Mouse (Mus musculus): Measurements from ENCODE around the gene Slc35d2.

DNA sequence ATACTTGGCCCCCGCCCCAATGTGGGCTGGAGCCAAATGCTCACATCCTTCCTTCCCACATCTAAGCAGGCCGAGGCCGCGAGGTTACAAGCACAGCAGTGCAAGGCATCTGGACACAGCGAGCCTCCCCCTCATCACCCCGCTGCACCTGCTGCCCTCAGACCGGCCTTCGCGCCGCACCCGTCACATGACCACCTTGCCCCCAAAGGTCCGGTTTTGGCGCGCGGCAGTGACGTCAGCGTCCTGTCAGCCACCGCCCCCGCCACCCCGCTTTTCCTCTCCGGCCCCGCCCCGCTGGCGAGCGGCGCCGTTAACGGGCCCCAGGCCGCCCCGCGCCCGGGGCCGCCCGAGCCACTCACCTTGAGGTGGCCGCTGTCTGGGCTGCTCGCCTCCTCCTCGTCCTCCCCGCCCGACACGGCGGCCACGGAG, 23.1 kb upstream of the Slc35d2 start:
- no peak for TF ChIP-seq CTCF (conservative IDR thresholded peaks at IDR 0.05; ENCODE audit: insufficient read depth, insufficient read length, low read depth, low read length)
- TF ChIP-seq POLR2A (IDR thresholded peaks at IDR 0.05; ENCODE audit: low read depth, low read length), result peak; percentile 75

Data from kidney, adult 2 months (tissue).